Mouse (Mus musculus) urinary bladder, adult 2 months (tissue): ENCODE data around the gene Ucp3. TPM values are rescaled to one million over a fixed set of nuclear protein-coding genes. Genes with fewer than 3 reads are reported as not detected.

Experiments
- DNase-seq: peaks from one replicate; pipeline ENCODE4 v3.0.0; 2022; ENCODE audit warnings: low spot score
- polyA plus RNA-seq: library from polyadenylated mRNA; depleted of rRNA; stranded (reverse); fragments of >200 nt; gene quantifications from 2 replicates; pipeline ENCODE4 v1.2.3, GENCODE M21; 2012; rRNA removed

The Ucp3 gene
- polyA plus RNA-seq: 0.49 and 1.3 TPM in 2 replicates

DNA sequence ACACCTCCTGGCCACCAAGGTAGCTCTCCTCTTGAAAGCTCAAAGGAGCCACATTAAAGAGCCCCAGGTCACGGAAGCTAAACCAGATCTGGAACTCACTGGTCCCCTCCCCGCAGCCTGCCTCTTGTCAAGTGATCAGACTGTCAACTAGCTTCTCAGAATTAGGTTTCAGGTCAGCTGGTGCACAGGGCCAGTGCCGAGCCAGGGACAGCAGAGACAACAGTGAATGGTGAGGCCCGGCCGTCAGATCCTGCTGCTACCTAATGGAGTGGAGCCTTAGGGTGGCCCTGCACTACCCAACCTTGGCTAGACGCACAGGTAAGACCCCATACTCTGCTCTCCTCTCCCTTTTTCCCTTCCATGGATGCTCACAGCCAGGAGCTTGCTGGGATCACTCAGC is at the start of gene Ucp3:
TSS of gene Ucp3 (plus strand) at position 214 of the 400 bp plus-strand sequence.
- DNase-seq: no peak

DNA sequence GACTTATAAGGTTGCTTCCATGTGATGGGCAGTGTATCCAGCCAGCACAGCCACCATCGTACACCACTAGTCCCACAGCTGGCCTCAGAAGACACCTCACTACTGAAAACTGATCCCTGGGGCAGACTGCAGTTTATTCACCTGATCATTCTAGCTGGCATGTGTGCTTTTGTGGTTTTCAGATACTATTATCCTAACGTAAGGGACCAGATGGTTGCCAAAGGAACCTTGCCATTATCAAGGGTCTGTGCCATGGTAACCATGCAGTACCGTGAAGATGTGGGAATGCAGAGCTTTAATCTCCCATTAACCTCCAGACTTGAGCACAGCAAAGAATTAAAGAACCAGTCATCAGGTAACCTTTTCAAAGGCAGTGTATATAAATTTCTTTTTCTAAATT is 47.0 kb upstream of the Ucp3 start:
- DNase-seq: no peak

DNA sequence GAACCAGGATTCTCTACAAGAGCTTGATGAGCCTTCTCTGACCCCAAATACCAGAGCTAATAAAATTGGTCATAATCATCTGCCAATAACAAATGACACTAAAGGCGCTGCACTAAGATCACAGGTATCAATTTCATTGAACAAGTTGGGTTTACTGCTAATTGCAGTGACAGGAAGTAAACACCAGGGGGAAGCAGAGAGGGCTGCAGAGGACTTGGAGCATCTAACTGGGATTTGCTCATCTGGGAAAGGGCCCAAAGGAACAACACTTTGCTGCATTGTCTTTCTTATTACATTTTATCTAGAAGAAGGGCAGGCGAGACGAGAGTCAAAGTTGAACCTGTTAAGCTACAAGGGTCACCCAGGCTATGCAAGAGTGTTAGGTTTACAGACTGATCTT is 43.7 kb upstream of the Ucp3 start:
- no peak for DNase-seq

DNA sequence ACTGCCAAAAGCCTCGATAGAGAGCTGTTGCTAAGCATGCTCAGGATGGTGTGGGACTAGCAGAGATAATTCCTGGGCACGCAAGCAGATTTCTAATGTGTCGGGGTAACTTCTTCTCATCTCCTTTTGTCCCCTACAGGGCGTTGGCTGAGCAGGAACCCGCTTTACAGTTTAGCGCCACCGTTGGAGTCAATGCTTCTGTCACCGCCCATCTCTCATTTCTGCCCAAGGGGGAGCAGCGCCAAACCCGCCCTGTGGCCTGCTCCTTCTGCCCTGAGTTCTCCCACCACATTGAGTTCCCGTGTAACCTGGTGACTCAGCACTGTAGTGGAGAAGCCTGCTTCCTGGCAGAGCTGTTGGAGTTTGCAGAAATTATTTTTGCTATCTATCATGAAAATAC is 42.9 kb upstream of the Ucp3 start:
- DNase-seq: no peak

DNA sequence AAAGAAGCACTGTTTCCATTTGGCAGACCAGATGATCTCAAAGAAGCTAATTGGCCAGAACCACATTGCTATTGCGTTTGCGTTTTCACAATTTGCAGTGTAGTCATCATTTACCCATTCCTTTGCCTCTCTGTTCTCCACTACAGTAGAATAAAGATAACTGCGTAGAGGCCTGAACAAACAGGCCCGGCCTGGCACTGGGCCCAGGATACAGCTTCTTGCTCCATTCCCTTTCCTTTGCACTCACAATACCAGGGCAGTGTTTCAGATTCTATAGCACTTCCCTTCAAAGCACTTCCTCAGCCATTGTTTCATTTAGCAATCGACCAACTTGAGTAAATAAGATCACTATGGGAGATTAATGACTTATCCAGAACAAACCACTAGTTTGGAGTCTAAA is 41.7 kb upstream of the Ucp3 start:
- no peak for DNase-seq

DNA sequence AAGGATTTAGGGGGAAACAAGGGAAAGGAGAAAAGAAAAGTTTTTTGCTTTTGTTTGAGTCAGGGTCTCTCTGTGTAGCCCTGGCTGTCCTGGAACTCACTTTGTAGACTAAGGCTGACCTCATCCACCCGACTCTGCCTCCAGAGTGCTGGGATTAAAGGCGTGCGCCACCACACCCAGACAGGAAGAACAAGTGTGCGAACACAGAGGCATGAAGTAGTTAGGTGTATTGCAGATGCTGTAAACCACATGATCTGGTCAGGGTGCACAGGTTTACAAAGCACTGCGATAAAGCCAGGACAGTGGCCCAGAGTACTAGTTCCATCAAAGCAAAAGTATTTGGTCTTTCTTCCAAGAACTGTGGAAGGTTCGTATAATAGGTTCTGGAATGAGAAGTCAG is 39.5 kb upstream of the Ucp3 start:
- DNase-seq: no peak

DNA sequence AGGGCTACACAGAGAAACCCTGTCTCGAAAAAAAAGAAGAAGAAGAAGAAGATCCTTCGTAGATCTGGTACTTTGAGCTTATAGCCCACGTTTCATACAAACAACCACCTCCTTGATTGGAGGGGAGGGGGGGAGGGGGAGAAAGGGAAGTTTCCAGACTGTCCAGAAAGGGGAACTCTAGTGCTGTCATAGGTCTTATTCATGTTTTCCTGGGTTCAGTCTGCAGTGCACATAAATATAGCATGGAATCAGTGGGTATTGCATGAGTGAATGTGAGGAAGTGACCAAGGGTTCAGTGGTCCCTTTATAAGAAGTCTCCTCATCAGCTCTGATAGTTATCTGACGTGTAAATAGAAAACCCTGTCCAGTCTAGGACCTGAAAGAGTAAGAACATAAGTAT is 29.1 kb upstream of the Ucp3 start:
- DNase-seq: no peak

DNA sequence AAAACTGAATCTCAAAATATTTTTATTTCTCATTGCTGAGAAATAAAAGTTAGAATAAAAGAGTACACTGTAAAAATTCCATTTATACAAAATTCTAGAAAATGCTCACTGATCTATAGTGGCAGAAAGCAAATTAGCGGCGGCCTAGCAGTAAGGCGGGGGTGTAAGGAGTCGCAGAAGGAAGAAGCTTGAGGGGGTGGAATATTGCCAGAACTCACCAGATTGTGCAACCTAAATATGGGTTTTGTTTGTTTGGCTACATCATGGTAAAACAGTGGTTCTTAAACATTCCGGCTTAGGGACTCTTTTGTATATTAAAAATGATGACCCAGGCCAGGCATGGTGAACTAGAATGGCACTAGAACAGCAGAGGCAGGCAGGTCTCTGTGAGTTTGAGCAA is 26.5 kb upstream of the Ucp3 start:
- no peak for DNase-seq

DNA sequence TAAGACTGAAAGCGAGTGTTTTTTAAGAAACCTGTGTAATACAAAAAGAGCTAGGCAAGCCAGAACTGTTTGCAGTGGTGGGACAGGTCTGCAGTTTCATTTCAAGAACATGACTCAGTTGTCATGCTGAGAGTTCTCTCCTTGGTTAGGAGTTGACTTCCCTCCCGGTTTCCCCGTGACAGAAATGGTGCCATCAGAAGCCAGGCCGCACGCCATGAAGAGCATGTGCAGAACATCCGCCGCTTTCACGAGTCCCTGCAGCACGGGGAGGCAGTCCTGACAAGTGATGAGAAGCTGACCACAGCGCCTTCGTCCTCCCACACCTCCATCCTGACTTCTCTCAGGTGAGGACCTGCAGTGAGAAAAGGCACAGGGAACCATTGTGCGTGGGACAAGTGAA is 24.3 kb upstream of the Ucp3 start:
- no peak for DNase-seq

DNA sequence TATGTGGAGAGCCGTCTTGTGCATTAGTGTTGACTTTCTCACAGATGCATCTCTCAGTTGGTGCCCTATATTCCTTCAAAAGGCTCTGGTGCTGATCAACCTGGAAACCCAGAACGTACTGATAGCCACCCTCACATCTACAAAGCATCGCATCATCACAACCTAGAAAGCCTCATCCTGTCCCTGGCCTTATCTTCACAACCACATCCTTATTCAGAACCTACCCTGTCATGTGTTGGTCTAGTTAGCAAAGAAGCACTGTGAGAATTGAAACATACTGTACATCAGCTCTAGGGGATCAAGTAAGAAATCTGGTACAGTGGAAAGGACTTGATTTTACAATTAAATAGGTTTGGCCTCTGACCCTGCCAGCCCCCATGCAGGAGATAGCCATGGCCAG is 23.8 kb upstream of the Ucp3 start:
- no peak for DNase-seq

DNA sequence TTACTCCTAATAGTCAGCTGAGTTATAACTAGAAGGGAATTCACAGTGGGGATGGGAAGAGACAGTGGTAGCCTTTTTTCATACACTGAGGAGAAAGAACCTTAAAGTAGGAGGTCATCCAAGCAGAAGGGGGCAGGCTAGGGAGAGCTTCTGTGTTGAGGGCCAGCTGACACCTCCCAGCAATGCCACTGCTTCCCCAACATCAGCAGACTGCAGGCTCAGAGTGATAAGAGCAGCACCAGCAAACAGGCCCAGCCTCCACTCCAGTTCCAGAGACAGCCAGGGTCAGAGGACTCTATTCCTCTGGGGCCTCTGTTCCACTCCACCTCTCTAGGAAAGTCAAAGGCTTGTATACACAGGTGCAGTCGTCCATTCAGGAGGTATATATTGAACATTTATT is 14.6 kb upstream of the Ucp3 start:
- DNase-seq: no peak

DNA sequence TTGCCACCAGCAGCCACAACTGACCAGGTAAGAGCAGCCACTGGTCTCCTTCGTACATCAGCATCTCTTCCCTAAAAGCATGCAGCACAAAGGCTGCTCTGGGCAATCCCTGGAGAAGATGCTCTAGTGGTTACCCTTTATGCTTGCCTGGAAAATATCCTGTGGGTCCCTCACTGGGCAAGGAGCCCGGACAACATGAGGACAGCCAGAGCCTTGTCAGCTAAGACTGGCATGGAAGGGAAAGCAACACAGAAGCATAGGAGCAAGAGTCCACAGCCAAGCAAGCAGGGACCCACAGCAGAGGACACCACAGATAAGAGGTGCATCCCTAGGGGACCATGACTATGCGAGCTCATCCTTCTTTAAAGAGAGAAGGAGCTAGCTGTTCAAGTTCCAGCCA is 12.9 kb upstream of the Ucp3 start:
- DNase-seq: no peak

DNA sequence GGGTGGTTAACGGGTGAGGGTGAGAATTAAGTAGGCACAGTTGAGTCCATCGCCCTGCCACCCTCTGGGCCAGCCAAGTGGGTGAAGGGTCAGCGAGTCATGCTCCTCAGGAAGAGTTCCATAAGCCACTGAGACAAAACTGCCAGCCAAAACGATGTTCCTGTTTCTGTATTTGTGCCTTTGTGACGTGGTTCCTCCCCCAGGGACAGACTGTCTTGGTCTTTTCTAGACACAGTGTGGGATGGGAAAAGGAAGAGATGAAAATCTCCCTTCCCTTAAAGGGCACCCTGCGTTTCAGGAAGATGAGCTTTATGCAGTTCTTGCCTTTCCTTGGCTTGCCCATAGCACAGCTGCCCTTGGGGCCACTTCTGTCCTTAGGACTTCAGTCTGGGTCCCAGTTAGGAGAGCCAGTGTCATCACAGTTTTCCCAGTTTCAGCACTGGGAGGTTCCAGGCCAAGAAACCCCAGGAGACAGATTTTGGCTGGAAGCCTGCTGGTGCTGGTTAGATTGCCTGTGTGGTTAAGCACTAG is 11.1 kb upstream of the Ucp3 start:
- DNase-seq: no peak

DNA sequence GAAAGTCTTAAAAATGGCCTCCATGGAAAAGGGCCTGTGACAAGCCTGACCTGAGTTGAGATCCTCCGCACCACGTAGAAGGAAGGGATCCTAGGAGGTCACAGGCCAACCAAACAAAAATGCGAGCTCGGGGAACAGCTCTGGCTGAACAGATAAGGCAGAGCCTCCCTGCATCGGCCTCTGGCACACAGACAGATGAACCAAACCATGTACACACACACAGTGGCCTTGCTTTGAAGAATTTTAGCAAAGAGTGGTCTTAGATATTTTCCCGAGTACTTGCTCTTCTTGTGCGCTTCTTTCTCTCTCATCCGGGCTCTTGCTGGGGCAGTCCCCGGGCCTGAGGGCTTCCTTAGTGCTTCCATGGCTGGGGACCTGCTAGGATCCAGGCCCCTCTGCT is 9.6 kb upstream of the Ucp3 start:
- DNase-seq: no peak

DNA sequence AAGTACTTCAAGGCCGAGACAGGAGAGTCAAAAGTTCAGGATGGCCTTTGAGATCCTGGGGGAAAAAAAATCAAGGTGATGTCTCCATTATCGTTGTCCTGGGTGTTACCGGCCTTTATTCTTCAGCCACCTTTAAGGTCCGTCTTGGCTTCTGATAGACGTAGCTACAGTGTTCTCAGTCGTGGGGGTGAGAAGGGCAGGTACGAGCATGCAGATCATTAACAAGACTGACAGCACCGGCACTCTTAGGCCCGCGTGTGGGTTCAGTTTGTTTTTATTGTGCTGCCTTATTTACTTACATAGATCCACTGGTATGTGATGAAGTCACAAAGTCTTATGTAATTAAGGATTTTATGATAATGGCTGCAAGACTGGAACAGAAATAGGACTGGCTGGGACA is 9.0 kb upstream of the Ucp3 start:
- no peak for DNase-seq

DNA sequence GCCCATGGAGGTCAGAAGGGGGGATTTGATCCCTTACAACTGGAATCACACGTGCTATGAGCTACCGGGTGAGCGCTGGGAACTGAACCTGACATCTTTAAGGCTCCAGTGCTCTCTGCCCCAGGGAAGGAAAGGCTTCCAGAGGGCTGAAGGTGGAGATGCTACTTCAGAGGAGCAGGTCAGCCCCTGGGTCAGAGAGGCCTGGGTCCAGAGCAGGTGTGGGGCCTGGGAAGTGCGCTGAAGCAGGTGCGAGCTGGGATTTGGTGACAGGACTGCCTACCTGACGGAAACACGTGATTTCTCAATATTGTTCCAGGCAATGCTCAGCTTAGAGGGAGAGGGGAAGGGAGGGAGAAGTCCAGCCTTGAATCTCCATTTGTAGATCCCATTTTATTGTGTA is 8.5 kb upstream of the Ucp3 start:
- DNase-seq: no peak

DNA sequence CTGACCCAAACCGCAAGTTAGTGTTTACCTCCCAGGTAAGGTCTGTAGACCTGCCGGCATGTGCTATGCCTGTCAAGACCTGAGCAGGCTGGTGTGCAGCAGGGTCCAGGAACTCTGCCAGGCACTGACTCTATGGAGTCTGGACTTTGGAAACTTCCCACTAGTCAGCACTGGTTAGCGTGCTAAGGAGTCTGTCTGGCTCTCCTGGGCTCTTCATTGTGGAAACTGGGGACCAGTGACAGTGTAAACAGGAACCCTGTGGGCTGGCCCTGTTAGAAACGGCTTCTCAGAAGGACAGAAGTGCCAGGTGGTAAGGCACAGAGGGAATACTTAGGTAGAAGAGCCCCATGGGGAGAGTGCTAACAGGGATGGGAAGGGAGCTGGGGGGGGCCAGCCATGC is 7.5 kb upstream of the Ucp3 start:
- no peak for DNase-seq

DNA sequence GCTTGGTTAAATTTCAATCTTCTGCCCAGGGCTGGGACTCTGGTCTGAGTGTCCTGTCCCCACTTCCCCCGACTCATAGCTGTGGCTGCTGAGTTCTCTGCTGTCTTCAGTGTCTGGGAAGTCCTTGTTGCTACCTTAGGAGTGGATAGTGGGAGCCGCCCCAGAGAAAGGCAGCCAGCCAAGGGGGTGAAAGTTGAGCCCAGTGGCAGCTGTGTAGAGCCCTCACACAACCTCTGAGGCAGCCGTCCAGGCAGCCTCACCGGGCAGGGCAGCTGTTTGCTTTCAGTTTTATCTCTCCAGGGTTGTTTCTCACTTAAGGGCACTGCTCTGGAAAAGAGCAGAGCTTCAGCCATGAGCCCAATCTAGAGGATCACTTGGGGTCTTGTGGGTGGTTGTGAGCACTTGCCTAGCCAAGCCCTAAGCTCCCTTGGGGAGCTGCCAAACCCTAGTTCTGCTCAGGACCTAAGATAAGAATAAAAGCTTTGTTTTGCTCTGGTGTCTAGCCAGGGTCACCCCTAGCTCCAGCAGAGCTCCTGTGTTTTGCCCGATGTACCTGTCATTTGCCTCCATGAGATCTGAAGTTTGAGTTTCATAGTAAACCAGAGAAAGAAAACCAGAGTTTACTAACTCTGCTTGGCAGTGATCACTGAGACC is 7.0 kb upstream of the Ucp3 start:
- peak; percentile 77 for DNase-seq

DNA sequence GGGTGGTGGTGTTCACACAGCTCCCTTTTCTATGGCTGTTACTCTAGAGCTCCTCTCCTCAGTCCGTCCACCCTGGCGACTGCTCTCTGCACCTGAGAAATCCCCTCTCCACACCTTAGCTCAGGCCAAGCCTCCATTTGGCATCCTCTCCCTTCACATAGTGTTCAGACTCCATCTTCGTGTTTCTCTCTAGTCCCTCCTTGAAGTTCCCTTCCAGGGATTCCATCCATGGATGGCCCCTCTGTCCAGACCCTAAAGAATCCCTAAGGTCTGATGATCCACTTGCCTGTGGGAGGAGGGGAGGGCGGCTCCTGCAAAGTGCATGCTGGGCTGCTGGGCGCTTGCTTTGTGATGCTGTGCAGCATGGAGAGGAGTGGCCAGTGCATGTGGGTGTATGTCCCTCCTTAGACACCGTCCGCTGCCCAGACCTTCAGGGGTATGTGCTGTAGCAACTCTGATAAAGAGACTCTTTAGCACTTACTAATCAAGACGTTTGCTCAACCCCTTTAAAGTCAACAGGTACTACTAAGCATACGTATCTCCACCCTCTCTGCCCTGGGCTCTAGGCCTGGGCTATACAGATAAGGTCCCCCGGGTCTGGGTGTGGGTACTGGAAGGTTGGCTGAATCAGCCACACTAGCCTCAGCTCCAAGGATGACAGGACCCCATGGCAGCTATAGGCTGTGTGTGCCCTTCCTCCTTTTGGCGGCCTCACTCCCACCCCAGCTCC is 5.8 kb upstream of the Ucp3 start:
- no peak for DNase-seq

DNA sequence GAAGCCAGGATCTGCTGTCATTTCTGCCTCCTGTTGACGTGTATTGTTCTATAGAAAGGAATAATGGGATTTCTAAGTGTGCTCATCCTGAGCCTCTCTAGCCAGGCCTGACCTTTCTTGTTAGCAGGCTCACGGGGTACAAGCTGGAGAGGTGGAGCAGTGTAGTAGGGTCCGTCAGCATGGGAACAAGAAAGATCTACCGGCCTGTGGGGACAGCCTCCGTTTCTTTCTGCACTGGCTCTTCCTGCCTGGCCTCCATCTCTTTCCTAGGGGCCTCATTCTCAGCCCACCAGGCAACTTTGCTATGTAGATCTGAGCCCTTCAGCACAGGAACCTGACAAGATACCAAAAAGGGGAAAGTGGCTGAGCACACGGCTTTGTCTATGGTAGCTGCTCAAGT is 4.0 kb upstream of the Ucp3 start:
- no peak for DNase-seq

DNA sequence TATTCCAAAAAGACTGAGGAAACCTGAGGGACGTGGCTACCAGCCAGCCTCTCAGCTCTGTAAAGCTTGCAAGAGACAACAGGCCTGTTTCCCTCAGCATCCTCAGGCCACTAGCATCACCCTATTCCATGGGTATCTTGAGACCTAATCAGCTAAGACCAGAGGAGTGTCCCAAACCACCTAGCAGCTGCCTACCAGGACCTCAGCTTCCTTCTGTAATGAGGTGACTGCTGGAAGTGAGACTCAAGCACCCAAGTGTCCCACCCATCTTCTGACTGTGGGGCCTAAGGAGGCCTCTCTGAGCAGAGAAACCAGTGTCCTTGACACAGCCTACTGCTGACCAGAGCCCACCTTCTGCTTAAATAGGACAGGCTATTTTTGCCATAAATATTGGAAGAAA is 3.3 kb upstream of the Ucp3 start:
- no peak for DNase-seq

DNA sequence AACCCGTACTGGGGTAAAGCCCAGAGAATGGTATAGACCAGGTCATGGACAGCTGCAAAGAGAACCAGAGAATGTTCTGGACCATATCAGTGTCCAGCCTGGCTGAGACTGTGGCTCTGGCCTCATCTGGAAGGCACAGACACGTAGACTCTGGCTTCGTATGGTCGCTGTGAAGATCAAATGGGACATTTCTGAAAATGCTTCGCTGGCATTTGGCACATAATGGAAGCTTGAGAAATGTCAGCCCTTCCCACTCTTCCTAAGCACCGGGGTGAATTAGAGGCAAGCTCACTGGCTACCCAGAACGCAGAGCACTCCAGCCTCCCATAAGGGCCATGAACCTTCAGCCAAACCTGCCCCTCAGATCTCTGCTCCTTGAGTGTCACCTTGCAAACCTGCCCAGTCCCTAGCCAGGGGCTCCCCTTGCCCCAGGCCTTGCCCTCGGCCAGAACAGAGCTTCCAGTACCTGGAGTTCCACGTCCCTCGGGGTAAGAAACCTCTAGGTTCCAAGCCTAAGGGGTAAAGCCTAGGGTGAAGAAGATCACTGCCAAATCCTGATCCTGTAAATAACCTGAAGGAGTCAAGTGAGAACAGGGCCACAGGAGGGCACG is 1.9 kb upstream of the Ucp3 start:
- no peak for DNase-seq

DNA sequence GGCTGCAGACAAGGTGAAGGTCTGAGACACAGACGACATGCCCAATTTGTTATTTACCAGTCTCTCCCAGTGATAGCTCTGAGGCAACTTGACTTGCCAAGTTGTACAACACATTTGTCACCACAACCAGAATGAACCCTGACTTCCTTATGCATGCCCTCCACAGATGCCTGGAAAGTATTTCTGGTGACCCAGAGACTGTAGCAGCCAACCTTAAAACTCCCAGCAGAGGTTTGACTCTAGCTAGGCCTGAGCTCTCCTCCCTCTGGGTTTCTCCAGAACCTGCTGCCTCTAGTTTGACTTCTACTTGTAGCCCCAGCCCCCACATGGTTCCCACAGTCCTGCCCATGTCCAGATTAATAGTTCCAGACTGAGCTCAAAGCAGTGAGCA is 1.4 kb upstream of the Ucp3 start:
- no peak for DNase-seq
